Mouse (Mus musculus) limb, embryonic 11.5 days (tissue): ENCODE results near the gene Wbp2. TPM values are rescaled to one million over a fixed set of nuclear protein-coding genes. Genes with fewer than 3 reads are reported as not detected.

ENCODE experiments used
- ATAC-seq: fragments of 200-750 bp; cut with Nextera tagmentation; 2 replicates; pipeline ENCODE4 v1.8.0; 2017; ENCODE audit warnings: low read depth; ENCODE audit not compliant: insufficient number of reproducible peaks, low FRiP score, low TSS enrichment
- DNase-seq: peaks from one replicate; pipeline ENCODE4 v3.0.0-alpha.2; 2015; ENCODE audit warnings: low spot score
- H3K27ac ChIP-seq: fragments of 300-500 bp; sonication (generic); replicated peaks from 2 replicates; pipeline ENCODE4 v1.5.1; 2014; ENCODE audit warnings: low read depth, mild to moderate bottlenecking, low read length
- H3K27me3 ChIP-seq: fragments of 300-500 bp; sonication (generic); 2 replicates; pipeline ENCODE4 v1.6.1; 2014; ENCODE audit warnings: mild to moderate bottlenecking, low read length, mixed read lengths; ENCODE audit not compliant: control insufficient read depth, insufficient read depth
- H3K36me3 ChIP-seq: fragments of 300-500 bp; sonication (generic); 2 replicates; pipeline ENCODE4 v1.6.1; 2014; ENCODE audit warnings: mild to moderate bottlenecking, low read length, moderate library complexity, mixed read lengths; ENCODE audit not compliant: control insufficient read depth, insufficient read depth
- H3K4me1 ChIP-seq: fragments of 300-500 bp; sonication (generic); 2 replicates; pipeline ENCODE4 v1.6.1; 2014; ENCODE audit warnings: low read length, mixed read lengths; ENCODE audit not compliant: control insufficient read depth, insufficient read depth
- H3K4me2 ChIP-seq: fragments of 300-500 bp; sonication (generic); 2 replicates; pipeline ENCODE4 v1.6.1; 2014; ENCODE audit warnings: low read depth, mild to moderate bottlenecking, moderate library complexity; ENCODE audit not compliant: severe bottlenecking
- H3K4me3 ChIP-seq: fragments of 300-500 bp; sonication (generic); 2 replicates; pipeline ENCODE4 v1.5.1; 2014; ENCODE audit warnings: low read depth, low read length
- H3K9ac ChIP-seq: fragments of 300-500 bp; sonication (generic); 2 replicates; pipeline ENCODE4 v1.6.1; 2014; ENCODE audit warnings: mild to moderate bottlenecking, low read length
- H3K9me3 ChIP-seq: fragments of 300-500 bp; sonication (generic); 2 replicates; pipeline ENCODE4 v1.6.1; 2016; ENCODE audit warnings: low read length; ENCODE audit not compliant: control insufficient read depth
- WGBS: fragments of 180-500 bp; shearing (Covaris S2); extraction: QIAGEN DNeasy Blood & Tissue Kit; methylation state at CpG from one replicate; pipeline ENCODE4 v1.1.7; 2014; 5-methylcytosine and 5-hydroxymethylcytosine counted together
- polyA plus RNA-seq: library from polyadenylated mRNA; unstranded; fragments of >200 nt; fragmentation: Nextera tagmentation; extraction: Ambion mirVana; gene quantifications from 2 replicates; pipeline ENCODE4 v1.2.1, GENCODE M21; 2014

Wbp2 gene
- polyA plus RNA-seq, 1 experiment from 2014 or later, result 49.3 TPM

- DNase-seq, result no peak
- Histone ChIP-seq H3K4me2 (no peak overlapping the region), H3K9ac (no peak overlapping the region), H3K27ac (no peak overlapping the region), H3K9me3 (no peaks in the 10 kb centered on the region), H3K27me3 (no peaks in the 10 kb centered on the region), H3K4me1 (no peaks in the 10 kb centered on the region), H3K36me3 (peaks cover 59% of the 10 kb centered on the region), H3K4me3 (no peak overlapping the region)
- WGBS, result 83% methylated on average over 12 of the region's 12 CpGs
- ATAC-seq, result no peak
These were observed 28.7 kb downstream of the Wbp2 start for GRCm38 (mm10) chr11:116058022-116058614.

- no peak for DNase-seq
- Histone ChIP-seq H3K9me3 (no peaks in the 10 kb centered on the region), H3K27ac (no peak overlapping the region), H3K4me3 (no peak overlapping the region), H3K36me3 (peaks cover 65% of the 10 kb centered on the region), H3K9ac (no peak overlapping the region), H3K27me3 (no peaks in the 10 kb centered on the region), H3K4me2 (no peak overlapping the region), H3K4me1 (no peaks in the 10 kb centered on the region)
- no peak for ATAC-seq
- 86% methylated on average over 4 of the region's 4 CpGs for WGBS
These were observed 29.4 kb downstream of the Wbp2 start for GRCm38 (mm10) chr11:116057237-116057881.

GRCm38 (mm10) chr11:116055873-116056272, 30.9 kb downstream of the Wbp2 start:
- no peaks in the 10 kb centered on the region for H3K27me3 ChIP-seq
- ATAC-seq, result no peak
- no peak for DNase-seq
- H3K4me1 ChIP-seq, result no peaks in the 10 kb centered on the region
- peaks cover 67% of the 10 kb centered on the region for H3K36me3 ChIP-seq
- H3K9me3 ChIP-seq, result no peaks in the 10 kb centered on the region
- H3K4me2 ChIP-seq, result no peak overlapping the region
- no peak overlapping the region for H3K27ac ChIP-seq
- H3K4me3 ChIP-seq, result no peak overlapping the region
- 97% methylated on average over 11 of the region's 11 CpGs for WGBS
- H3K9ac ChIP-seq, result no peak overlapping the region

- H3K4me3 ChIP-seq, result no peak overlapping the region
- no peaks in the 10 kb centered on the region for H3K27me3 ChIP-seq
- 93% methylated on average over 9 of the region's 9 CpGs for whole genome bisulfite sequencing
- no peak overlapping the region for H3K9ac ChIP-seq
- H3K36me3 ChIP-seq, result peaks cover 62% of the 10 kb centered on the region
- H3K27ac ChIP-seq, result no peak overlapping the region
- no peak for ATAC-seq
- H3K4me1 ChIP-seq, result no peaks in the 10 kb centered on the region
- H3K4me2 ChIP-seq, result no peak overlapping the region
- DNase-seq, result no peak
- no peaks in the 10 kb centered on the region for H3K9me3 ChIP-seq
These were observed 33.1 kb downstream of the Wbp2 start for GRCm38 (mm10) chr11:116053510-116054229.

- no peaks in the 10 kb centered on the region for H3K4me1 ChIP-seq
- H3K27me3 ChIP-seq, result no peaks in the 10 kb centered on the region
- WGBS, result 88% methylated on average over 4 of the region's 4 CpGs
- H3K27ac ChIP-seq, result no peak overlapping the region
- H3K4me2 ChIP-seq, result no peak overlapping the region
- no peak for DNase-seq
- H3K4me3 ChIP-seq, result no peak overlapping the region
- ATAC-seq, result no peak
- H3K9me3 ChIP-seq, result no peaks in the 10 kb centered on the region
- H3K36me3 ChIP-seq, result peaks cover 57% of the 10 kb centered on the region
- H3K9ac ChIP-seq, result no peak overlapping the region
These were observed 36.6 kb downstream of the Wbp2 start for GRCm38 (mm10) chr11:116050196-116050595.

- Histone ChIP-seq H3K4me2 (no peak overlapping the region), H3K27me3 (no peaks in the 10 kb centered on the region), H3K4me3 (no peak overlapping the region), H3K36me3 (peaks cover 51% of the 10 kb centered on the region), H3K27ac (no peak overlapping the region), H3K9ac (no peak overlapping the region), H3K4me1 (no peaks in the 10 kb centered on the region), H3K9me3 (no peaks in the 10 kb centered on the region)
- WGBS, result 82% methylated on average over 2 of the region's 2 CpGs
- DNase-seq, result no peak
- ATAC-seq, result no peak
These were observed 37.2 kb downstream of the Wbp2 start for GRCm38 (mm10) chr11:116049610-116050009.

- H3K36me3 ChIP-seq, result peaks cover 41% of the 10 kb centered on the region
- ATAC-seq (no peak), DNase-seq (no peak)
- 95% methylated on average over 6 of the region's 6 CpGs for WGBS
- no peaks in the 10 kb centered on the region for H3K27me3 ChIP-seq
- no peak overlapping the region for H3K27ac ChIP-seq
- no peaks in the 10 kb centered on the region for H3K9me3 ChIP-seq
- no peak overlapping the region for H3K4me3 ChIP-seq
- H3K4me2 ChIP-seq, result no peak overlapping the region
- no peak overlapping the region for H3K9ac ChIP-seq
- H3K4me1 ChIP-seq, result no peaks in the 10 kb centered on the region
These were observed 41.6 kb downstream of the Wbp2 start for GRCm38 (mm10) chr11:116045173-116045572.

- H3K36me3 ChIP-seq, result peaks cover 32% of the 10 kb centered on the region
- WGBS, result 100% methylated on average over 1 of the region's 1 CpGs
These were observed 43.5 kb downstream of the Wbp2 start for GRCm38 (mm10) chr11:116043286-116043685.

More at GRCm38 (mm10) chr11:116043286-116043685, 43.5 kb downstream of the Wbp2 start:
- Histone ChIP-seq H3K4me3 (no peak overlapping the region), H3K4me1 (no peaks in the 10 kb centered on the region), H3K27me3 (no peaks in the 10 kb centered on the region), H3K27ac (no peak overlapping the region), H3K9ac (no peak overlapping the region), H3K9me3 (no peaks in the 10 kb centered on the region), H3K4me2 (no peak overlapping the region)
- no peak for ATAC-seq
- no peak for DNase-seq
